Mouse (Mus musculus) MEL (cell line): ENCODE measurements around the gene Grb7.

Source experiments
- CTCF ChIP-seq, 3 experiments: IDR thresholded peaks in 2 of 3; conservative IDR thresholded peaks in 1 of 3; 2 replicates each; pipeline ENCODE4 v1.5.1; 2011 to 2012; ENCODE audit warnings: low read length in 3 of 3, low read depth in 2 of 3, mild to moderate bottlenecking in 2 of 3, improper control_type of control experiment in 1 of 3, inconsistent platforms in 1 of 3, mixed read lengths in 1 of 3, moderate library complexity in 1 of 3; ENCODE audit not compliant: control insufficient read depth in 1 of 3, insufficient read depth in 1 of 3, poor library complexity in 1 of 3, severe bottlenecking in 1 of 3
- EP300 ChIP-seq, 2 experiments: IDR thresholded peaks; 2 replicates each; pipeline ENCODE4 v1.6.1; 2011; ENCODE audit warnings: improper control_type of control experiment in 2 of 2, low read length in 2 of 2, low read depth in 1 of 2, mild to moderate bottlenecking in 1 of 2
- GABPA ChIP-seq: IDR thresholded peaks from 2 replicates; pipeline ENCODE4 v1.6.1; 2012; ENCODE audit warnings: low read depth, mild to moderate bottlenecking, inconsistent platforms, low read length, improper control_type of control experiment, moderate library complexity
- HCFC1 ChIP-seq: IDR thresholded peaks from 2 replicates; pipeline ENCODE4 v1.6.1; 2012; ENCODE audit warnings: low read depth, mild to moderate bottlenecking, inconsistent platforms, low read length, improper control_type of control experiment, moderate library complexity

- TF ChIP-seq CTCF (IDR thresholded peaks at IDR 0.05 in 2 of 3, conservative IDR thresholded peaks at IDR 0.05 in 1 of 3; ENCODE audit: control insufficient read depth in 1 of 3, insufficient read depth in 1 of 3, low read depth in 2 of 3, low read length in 3 of 3, poor library complexity in 1 of 3, severe bottlenecking in 1 of 3) = no peak
- no peak for TF ChIP-seq GABPA
- no peak for TF ChIP-seq HCFC1
- TF ChIP-seq EP300 (IDR thresholded peaks at IDR 0.05; ENCODE audit: low read depth in 1 of 2, low read length in 2 of 2) = no peak
Observed at GRCm38 (mm10) chr11:98469761-98470714, 23.8 kb downstream of the Grb7 start.
